Mouse (Mus musculus) monocyte, adult 2 months (primary cell): ENCODE results near the gene Mpv17l2.

Source experiments
- DNase-seq, 2 experiments: peaks; one replicate each; pipeline ENCODE4 v3.0.0; 2022; ENCODE audit warnings: low spot score in 2 of 2, low read depth in 1 of 2

The Mpv17l2 gene

GRCm38 (mm10) chr8:70753151-70753550 is 7.6 kb downstream of the Mpv17l2 start:
- DNase-seq, result no peak

GRCm38 (mm10) chr8:70752000-70752764 is 8.6 kb downstream of the Mpv17l2 start:
- DNase-seq, result no peak

GRCm38 (mm10) chr8:70750128-70750680 is 10.5 kb downstream of the Mpv17l2 start:
- DNase-seq, result no peak

- DNase-seq, result no peak
These were observed 11.6 kb downstream of the Mpv17l2 start for GRCm38 (mm10) chr8:70749097-70749674.

DNA sequence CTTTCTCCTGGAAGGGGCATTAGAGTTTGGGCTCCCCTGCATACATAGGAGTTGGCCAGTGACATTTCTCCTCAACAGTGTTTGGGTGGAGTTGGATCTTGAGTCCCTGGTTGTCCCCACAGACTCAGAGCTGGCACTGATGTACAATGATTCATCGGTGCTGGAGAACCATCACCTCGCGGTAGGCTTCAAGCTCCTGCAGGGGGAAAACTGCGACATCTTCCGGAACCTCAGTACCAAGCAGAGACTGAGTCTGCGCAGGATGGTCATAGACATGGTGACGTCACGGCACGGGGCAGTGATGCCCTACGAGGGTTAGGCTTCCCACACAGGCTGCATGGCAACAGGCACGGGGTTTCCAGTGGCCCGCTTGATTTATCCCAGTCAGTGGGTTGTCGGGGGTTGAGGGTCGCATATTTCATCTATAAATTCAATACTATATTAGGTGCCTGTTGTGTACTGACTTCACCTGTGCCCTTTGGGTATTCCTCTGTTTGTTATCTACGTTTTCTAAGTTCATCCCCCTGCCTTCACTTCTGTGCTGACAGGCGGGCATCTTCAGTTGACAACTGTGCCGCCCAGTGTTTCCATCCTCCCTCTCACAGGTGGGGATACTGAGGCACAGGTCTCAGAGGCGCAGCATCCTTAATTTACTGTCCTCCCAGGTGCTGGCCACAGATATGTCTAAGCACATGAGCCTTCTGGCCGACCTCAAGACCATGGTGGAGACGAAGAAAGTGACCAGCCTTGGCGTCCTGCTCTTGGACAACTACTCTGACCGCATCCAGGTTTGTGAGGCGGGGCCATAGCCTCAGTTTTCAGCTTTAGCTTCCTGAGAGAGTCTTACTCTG is 12.3 kb downstream of the Mpv17l2 start:
- no peak for DNase-seq

DNA sequence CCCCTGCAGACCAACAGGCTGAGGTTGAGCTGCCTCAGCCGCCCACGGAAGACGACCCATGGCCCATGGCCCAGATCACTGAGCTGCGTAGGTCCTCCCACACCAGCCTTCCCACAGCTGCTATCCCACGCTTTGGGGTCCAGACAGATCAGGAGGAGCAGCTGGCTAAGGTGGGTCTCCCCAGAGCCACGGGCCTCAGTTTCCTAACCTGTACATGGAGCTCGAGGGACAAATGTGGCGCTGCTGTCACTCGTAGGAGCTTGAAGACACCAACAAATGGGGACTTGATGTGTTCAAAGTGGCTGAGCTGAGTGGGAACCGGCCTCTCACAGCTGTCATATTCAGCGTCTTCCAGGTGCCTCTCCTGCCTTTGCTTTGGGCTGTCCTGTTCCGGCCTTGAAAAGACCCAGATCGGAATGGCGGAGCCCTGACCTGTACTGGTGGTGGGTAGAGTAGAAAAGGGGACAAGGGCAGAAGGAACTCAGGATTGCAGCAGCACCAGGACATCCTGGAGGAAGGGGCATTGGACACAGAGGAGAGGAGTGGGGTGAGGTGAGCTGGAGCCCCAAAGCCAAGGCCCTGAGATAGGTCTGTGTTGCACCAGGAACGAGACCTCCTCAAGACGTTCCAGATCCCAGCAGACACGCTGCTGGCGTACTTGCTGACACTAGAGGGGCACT is 13.4 kb downstream of the Mpv17l2 start:
- no peak for DNase-seq

DNA sequence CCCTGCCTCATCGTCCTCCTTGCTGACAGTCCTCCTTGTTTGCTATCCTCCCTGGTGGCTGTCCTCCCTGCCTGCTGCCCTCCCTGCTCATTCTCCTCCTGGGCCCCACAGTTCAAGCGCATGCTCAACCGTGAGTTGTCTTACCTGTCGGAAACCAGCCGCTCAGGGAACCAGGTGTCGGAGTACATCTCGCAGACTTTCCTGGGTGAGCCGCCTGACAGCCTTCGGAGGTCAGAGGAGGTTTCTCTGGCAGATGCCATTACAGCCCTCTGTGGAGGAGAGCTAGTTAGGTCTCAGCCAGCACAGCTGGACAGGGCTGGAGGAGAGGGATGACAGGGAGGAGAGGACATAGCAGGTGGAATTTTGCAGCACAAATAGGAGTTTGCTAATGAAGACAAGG is 14.1 kb downstream of the Mpv17l2 start:
- no peak for DNase-seq

GRCm38 (mm10) chr8:70745691-70746220 is 15.0 kb downstream of the Mpv17l2 start:
- DNase-seq, result no peak

DNA sequence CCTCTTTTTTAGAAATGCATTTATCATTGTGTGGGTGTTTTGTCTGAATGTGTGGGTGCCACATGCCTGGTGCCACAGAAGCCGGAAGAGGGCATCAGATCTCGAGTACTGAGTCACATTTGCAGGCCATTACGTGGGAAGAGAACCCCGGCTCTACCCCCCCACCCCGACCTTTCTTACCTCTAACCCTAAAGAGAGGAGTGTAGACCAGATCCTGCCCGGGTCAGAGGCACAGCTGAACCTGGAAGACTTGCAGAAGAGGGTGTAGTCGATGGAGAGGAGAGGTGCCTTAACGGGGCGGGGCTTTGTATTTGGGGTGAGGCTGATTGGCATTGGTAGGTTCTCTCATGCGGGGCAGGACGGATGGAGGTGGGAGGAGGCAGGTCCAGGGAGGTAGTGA is 15.9 kb downstream of the Mpv17l2 start:
- DNase-seq, result no peak

- no peak for DNase-seq
These were observed 16.8 kb downstream of the Mpv17l2 start for GRCm38 (mm10) chr8:70743656-70744590.

DNA sequence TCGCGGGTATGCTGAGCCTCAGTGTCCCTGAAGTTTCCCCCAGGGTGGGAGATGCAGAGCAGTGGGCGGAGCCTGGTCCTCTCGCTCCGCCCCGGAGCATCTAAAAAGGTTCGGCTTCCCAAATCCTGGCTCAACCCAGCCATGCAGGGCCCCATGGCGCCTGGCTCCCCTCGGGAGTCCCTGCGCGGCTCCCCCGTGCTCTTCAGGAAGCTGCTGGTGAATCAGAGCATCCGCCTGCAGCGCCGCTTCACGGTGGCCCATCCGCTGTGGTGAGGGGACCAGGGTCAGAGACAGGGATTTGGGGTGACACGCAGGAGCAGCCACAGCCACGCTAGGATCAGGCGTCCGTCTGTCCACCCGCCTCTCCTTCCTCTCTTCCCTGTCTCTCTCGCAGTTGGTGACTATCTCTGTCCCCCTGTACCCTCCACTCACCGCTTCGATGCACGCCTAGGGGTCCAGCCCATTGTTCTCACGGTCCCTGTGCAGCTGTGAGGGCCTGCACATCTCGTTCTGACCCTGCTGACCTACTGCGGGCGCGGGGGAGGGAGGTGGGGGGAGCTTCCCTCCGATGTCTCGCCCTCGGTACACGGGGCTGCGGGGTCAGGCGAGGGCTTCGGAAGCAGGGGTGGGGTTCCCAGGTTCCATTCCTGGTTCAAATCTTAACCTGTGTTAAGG is 17.6 kb downstream of the Mpv17l2 start:
- DNase-seq, result no peak

DNA sequence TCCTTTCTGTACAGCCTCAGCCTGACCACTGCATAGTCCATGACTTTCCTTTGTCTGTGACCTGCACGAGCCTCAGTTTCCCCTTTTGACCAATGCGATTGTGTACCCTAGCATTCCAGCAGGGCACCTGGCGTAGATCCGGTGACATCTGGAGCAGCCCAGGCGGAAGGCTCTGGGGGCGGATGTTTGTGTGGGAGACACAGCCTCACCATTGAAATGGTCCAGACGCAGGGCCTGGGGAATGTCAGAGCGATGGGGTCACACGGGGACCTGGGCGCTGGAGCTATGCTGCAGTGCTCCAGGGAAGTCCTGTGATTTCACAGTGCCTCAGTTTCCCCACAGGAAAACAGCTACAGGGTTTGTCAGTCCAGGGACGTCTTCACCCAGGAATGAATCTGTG is 18.6 kb downstream of the Mpv17l2 start:
- DNase-seq, result no peak

GRCm38 (mm10) chr8:70741661-70742060 is 19.1 kb downstream of the Mpv17l2 start:
- DNase-seq, result no peak

- DNase-seq, result no peak
These were observed 22.5 kb downstream of the Mpv17l2 start for GRCm38 (mm10) chr8:70738211-70738610.

DNA sequence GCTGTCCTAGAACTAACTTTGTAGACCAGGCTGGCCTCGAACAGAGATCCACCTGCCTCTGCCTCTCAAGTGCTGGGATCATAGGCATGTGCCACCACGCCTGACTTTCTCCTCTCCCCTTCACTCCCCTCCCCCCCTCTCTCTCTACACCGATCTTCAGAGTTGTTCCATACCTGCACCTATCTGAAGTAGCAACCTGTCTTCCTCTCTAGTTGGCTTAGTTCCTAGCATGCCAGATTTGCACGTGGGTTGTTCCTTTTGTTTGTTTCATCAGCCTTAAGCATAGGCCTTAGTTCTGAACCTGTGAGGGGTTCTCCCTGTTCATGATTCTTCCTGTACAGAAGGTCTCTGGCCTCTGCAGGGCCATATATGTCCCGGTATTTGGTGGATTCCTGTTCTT is 23.0 kb downstream of the Mpv17l2 start:
- no peak for DNase-seq

GRCm38 (mm10) chr8:70730956-70731355 is 29.8 kb downstream of the Mpv17l2 start:
- DNase-seq, result no peak

DNA sequence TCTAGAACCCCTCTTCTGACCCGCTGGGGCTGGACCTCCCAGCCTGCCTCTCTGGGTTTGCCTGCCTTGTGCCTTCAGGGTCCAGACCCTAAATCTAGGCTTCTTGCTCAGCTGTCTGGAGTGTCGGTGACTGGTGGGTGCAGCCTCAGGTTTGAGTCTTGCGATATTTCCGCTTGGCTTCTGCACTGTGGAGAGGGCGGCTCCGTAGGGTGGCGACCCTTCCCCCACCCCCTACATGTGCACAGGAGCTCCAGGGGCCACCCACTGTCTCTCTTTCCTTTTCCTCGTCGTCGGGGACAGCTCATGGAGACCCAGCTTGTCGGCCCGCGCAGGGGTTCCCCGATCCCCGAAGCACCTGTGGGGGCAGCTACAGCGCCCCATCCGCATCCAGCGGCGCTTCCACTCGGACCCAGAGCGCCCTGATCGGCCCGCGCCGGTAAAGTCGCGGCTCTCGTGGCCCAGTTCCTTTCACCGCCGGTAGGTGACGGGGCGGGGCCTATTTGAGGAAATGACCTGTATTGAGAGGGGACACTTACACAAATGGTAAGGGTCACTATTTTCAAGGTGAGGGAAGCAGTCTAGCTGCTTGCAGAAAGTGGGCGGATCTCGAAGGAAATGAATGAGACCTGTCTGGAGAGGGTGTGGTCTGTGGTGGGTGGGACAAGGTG is 30.8 kb downstream of the Mpv17l2 start:
- no peak for DNase-seq

GRCm38 (mm10) chr8:70726721-70727120 is 34.0 kb downstream of the Mpv17l2 start:
- no peak for DNase-seq
